Mouse (Mus musculus): ENCODE data around the gene Unc13c.

DNA sequence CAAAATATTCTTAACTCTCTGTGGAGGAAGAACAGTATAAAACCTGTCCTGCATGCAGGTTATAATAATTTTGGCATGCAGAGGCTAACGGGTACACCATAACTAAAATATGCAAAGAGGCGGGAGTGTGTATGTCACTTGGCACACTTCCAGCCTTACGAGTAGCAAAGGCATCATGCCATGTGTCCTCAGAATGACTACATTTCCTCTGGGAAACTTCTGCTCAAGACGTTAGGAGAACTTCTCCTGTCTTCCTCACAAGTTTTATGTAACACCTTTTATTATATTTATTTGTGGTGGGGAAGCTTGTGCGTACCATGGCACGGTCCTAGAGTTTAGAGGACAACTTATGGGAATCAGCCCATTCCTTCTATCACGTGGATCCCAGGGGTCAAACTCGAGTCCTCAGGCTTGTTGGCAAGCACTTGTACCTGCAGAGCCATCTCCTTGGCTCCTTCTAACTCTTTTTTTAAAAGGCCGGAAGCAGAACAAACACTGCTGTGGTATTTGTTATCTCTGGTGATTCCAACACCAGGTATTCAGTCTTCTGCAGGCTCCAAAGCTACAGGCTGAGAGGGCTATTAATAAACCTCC lies 3.3 kb downstream of the Unc13c start:
- no peak for TF ChIP-seq CTCF (IDR thresholded peaks at IDR 0.05; ENCODE audit: extremely low read depth, insufficient read length, insufficient replicate concordance, low read depth, low read length)
- TF ChIP-seq POLR2A (IDR thresholded peaks at IDR 0.05; ENCODE audit: low read depth, low read length): no peak

Data from small intestine, adult 2 months (tissue).